Mouse (Mus musculus) CH12.LX (cell line): Measurements from ENCODE around the gene Slc52a3. TPM values are rescaled to one million over a fixed set of nuclear protein-coding genes. Genes with fewer than 3 reads are reported as not detected.

Experiments
- DNase-seq: peaks from one replicate; pipeline ENCODE4 v3.0.0-alpha.2; 2013; ENCODE audit errors: extremely low read depth
- H3K27ac ChIP-seq: 2 replicates; pipeline ENCODE4 v1.5.1; 2012; ENCODE audit warnings: low read depth, mild to moderate bottlenecking, control low read depth, moderate library complexity; ENCODE audit not compliant: insufficient read depth
- H3K27me3 ChIP-seq: replicated peaks from 2 replicates; pipeline ENCODE3; 2012; ENCODE audit warnings: inconsistent platforms
- H3K36me3 ChIP-seq, 2 experiments: replicated peaks in 1 of 2; 2 replicates each; pipeline versions ENCODE3 to v1.6.1; 2012; ENCODE audit warnings: inconsistent platforms in 1 of 2, low read length in 1 of 2, mild to moderate bottlenecking in 1 of 2, mixed read lengths in 1 of 2, moderate library complexity in 1 of 2; ENCODE audit not compliant: control insufficient read depth in 1 of 2, insufficient read depth in 1 of 2
- H3K4me1 ChIP-seq, 2 experiments: 2 replicates each; pipeline ENCODE4 v1.6.1; 2012; ENCODE audit warnings: inconsistent platforms in 1 of 2, moderate library complexity in 1 of 2; ENCODE audit not compliant: insufficient read depth in 2 of 2, control insufficient read depth in 1 of 2
- H3K4me2 ChIP-seq: 2 replicates; pipeline ENCODE4 v1.6.1; 2012; ENCODE audit warnings: low read depth, mild to moderate bottlenecking, control low read depth; ENCODE audit not compliant: poor library complexity, insufficient read depth, severe bottlenecking
- H3K4me3 ChIP-seq, 3 experiments: fragments of 150-350 bp in 1 of 3; sonication (generic) in 1 of 3; replicated peaks in 1 of 3; 2 replicates each; pipeline versions ENCODE3 to v1.5.1; 2011 to 2012; ENCODE audit warnings: low read depth in 2 of 3, low read length in 2 of 3, mild to moderate bottlenecking in 2 of 3, moderate library complexity in 2 of 3, control low read depth in 1 of 3, improper control_type of control experiment in 1 of 3, inconsistent platforms in 1 of 3, mixed read lengths in 1 of 3; ENCODE audit not compliant: poor library complexity in 1 of 3
- H3K79me2 ChIP-seq: replicated peaks from 2 replicates; pipeline ENCODE4 v1.6.1; 2012; ENCODE audit warnings: mild to moderate bottlenecking, moderate library complexity; ENCODE audit not compliant: control insufficient read depth, poor library complexity, insufficient read depth, severe bottlenecking; ENCODE audit errors: extremely low read depth
- H3K9ac ChIP-seq: 2 replicates; pipeline ENCODE4 v1.6.1; 2012; ENCODE audit warnings: low read depth, mild to moderate bottlenecking, control low read depth, moderate library complexity; ENCODE audit not compliant: insufficient read depth
- H3K9me3 ChIP-seq: replicated peaks from 2 replicates; pipeline ENCODE3; 2012; ENCODE audit warnings: low read length, inconsistent platforms, mixed read lengths
- BHLHE40 ChIP-seq: IDR thresholded peaks from 2 replicates; pipeline ENCODE4 v1.6.1; 2011; ENCODE audit warnings: mild to moderate bottlenecking, low read depth, low read length, improper control_type of control experiment
- CTCF ChIP-seq, 2 experiments: IDR thresholded peaks in 1 of 2; conservative IDR thresholded peaks in 1 of 2; 2 replicates each; pipeline ENCODE4 v1.5.1; 2011 to 2012; ENCODE audit warnings: low read depth in 2 of 2, low read length in 2 of 2, improper control_type of control experiment in 1 of 2, inconsistent platforms in 1 of 2, mild to moderate bottlenecking in 1 of 2, moderate library complexity in 1 of 2
- ELF1 ChIP-seq: IDR thresholded peaks from 2 replicates; pipeline ENCODE4 v1.6.1; 2014; ENCODE audit warnings: low read depth, mild to moderate bottlenecking, inconsistent platforms, low read length, improper control_type of control experiment
- EP300 ChIP-seq: IDR thresholded peaks from 2 replicates; pipeline ENCODE4 v1.6.1; 2011; ENCODE audit warnings: low read length, improper control_type of control experiment
- ETS1 ChIP-seq: conservative IDR thresholded peaks from 2 replicates; pipeline ENCODE4 v1.6.1; 2012; ENCODE audit warnings: low read depth, mild to moderate bottlenecking, inconsistent platforms, low read length, improper control_type of control experiment, moderate library complexity
- HCFC1 ChIP-seq: IDR thresholded peaks from 2 replicates; pipeline ENCODE4 v1.6.1; 2012; ENCODE audit warnings: low read depth, mild to moderate bottlenecking, inconsistent platforms, low read length, improper control_type of control experiment
- IRF4 ChIP-seq: IDR thresholded peaks from 2 replicates; pipeline ENCODE4 v1.6.1; 2014; ENCODE audit warnings: low read depth, mild to moderate bottlenecking, inconsistent platforms, low read length, improper control_type of control experiment
- JUND ChIP-seq: conservative IDR thresholded peaks from 2 replicates; pipeline ENCODE4 v1.6.1; 2011; ENCODE audit warnings: low read depth, low read length, improper control_type of control experiment
- MAX ChIP-seq: IDR thresholded peaks from 2 replicates; pipeline ENCODE4 v1.6.1; 2011; ENCODE audit warnings: low read length, improper control_type of control experiment
- MXI1 ChIP-seq: IDR thresholded peaks from 2 replicates; pipeline ENCODE4 v1.6.1; 2011; ENCODE audit warnings: mild to moderate bottlenecking, low read depth, low read length, improper control_type of control experiment
- MYC ChIP-seq: IDR thresholded peaks from 2 replicates; pipeline ENCODE4 v1.6.1; 2011; ENCODE audit warnings: low read depth, mild to moderate bottlenecking, improper control_type of control experiment, low read length
- PAX5 ChIP-seq: IDR thresholded peaks from 2 replicates; pipeline ENCODE4 v1.6.1; 2012; ENCODE audit warnings: low read length, inconsistent platforms, mixed read lengths
- POLR2AphosphoS2 ChIP-seq: IDR thresholded peaks from 2 replicates; pipeline ENCODE4 v1.6.1; 2011; ENCODE audit warnings: low read depth, low read length, improper control_type of control experiment
- RAD21 ChIP-seq: IDR thresholded peaks from 2 replicates; pipeline ENCODE4 v1.6.1; 2011; ENCODE audit warnings: low read depth, mild to moderate bottlenecking, low read length, improper control_type of control experiment, moderate library complexity
- RCOR1 ChIP-seq: conservative IDR thresholded peaks from 2 replicates; pipeline ENCODE4 v1.6.1; 2012; ENCODE audit warnings: low read depth, mild to moderate bottlenecking, inconsistent platforms, low read length, improper control_type of control experiment
- SIN3A ChIP-seq: IDR thresholded peaks from 2 replicates; pipeline ENCODE4 v1.6.1; 2012; ENCODE audit warnings: low read length, improper control_type of control experiment, inconsistent platforms
- SMC3 ChIP-seq: IDR thresholded peaks from 2 replicates; pipeline ENCODE4 v1.6.1; 2011; ENCODE audit warnings: low read depth, low read length, improper control_type of control experiment
- TBP ChIP-seq: conservative IDR thresholded peaks from 2 replicates; pipeline ENCODE4 v1.6.1; 2011; ENCODE audit warnings: low read depth, low read length, improper control_type of control experiment
- USF1 ChIP-seq: IDR thresholded peaks from 2 replicates; pipeline ENCODE4 v1.6.1; 2014; ENCODE audit warnings: low read depth, mild to moderate bottlenecking, inconsistent platforms, low read length, improper control_type of control experiment
- USF2 ChIP-seq: conservative IDR thresholded peaks from 2 replicates; pipeline ENCODE4 v1.6.1; 2011; ENCODE audit warnings: low read depth, low read length, improper control_type of control experiment
- ZC3H11A ChIP-seq: IDR thresholded peaks from 2 replicates; pipeline ENCODE4 v1.6.1; 2012; ENCODE audit warnings: low read depth, mild to moderate bottlenecking, inconsistent platforms, low read length, improper control_type of control experiment
- ZKSCAN1 ChIP-seq: IDR thresholded peaks from 2 replicates; pipeline ENCODE4 v1.6.1; 2012; ENCODE audit warnings: low read depth, inconsistent platforms, low read length, improper control_type of control experiment, borderline replicate concordance
- ZNF384 ChIP-seq: IDR thresholded peaks from 2 replicates; pipeline ENCODE4 v1.6.1; 2012; ENCODE audit warnings: low read depth, low read length, improper control_type of control experiment, inconsistent platforms
- dilution Hi-C: fragments of 300-500 bp; cut with MboI; formaldehyde crosslinking; loops from 2 replicates; pipeline ENCODE4 v1.14.3; 2020; ENCODE audit warnings: low sequenced_read_pairs; ENCODE audit not compliant: extremely low pct_unique_long_range_greater_than_20kb, extremely low pct_ligation_motif_present
- in situ Hi-C: fragments of 300-500 bp; cut with MboI; formaldehyde crosslinking; loops from 3 replicates; pipeline ENCODE4 v1.14.3; 2019; ENCODE audit warnings: low sequenced_read_pairs, low pct_ligation_motif_present, low pct_unique_long_range_greater_than_20kb, mixed read lengths
- polyA plus RNA-seq: library from polyadenylated mRNA; unstranded; fragments of >175 nt; gene quantifications from 2 replicates; pipeline ENCODE4 v1.2.1, GENCODE M21; 2012; ENCODE audit warnings: low read depth; ENCODE audit not compliant: insufficient read length
- total RNA-seq, 2 experiments: library from RNA; depleted of rRNA; stranded (reverse); fragments of 300-350 nt in 1 of 2; fragments of >200 nt in 1 of 2; gene quantifications; 2 replicates each; pipeline ENCODE4 v1.2.3; 2012 to 2014

Gene Slc52a3
- total and polyA plus RNA-seq, 3 experiments = 0.17 to 0.55 TPM; not detected in 1

DNA sequence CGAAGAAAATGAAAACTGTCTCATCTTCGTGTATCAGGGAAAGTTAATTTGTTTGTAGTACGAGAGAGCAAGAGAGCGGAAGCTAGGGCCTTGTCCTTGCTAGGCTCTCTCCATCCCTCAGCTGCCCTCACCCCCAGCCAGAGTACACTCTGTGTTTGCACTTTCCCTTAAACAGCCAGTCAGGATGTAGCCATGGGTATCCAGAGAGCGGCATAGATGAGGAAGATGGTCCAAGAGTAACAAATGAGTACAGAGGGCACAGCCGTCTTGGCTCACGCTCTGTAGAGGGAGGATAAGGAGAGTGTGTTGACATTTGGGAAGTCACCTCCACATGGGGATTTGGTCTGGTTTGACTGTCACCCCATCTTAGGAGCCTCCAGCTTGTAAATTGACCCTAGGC is 14.3 kb downstream of the Slc52a3 start:
- TF ChIP-seq ETS1 (no peak), SIN3A (no peak), MAX (no peak), JUND (no peak), ZKSCAN1 (no peak), ELF1 (no peak), TBP (no peak), HCFC1 (no peak), EP300 (no peak), MXI1 (no peak), ZC3H11A (no peak), POLR2AphosphoS2 (no peak), ZNF384 (no peak), PAX5 (no peak)
- no peaks in the 10 kb centered on the region for H3K36me3 ChIP-seq
- no peak overlapping the region for H3K27ac ChIP-seq
- no peak overlapping the region for H3K4me2 ChIP-seq
- H3K9me3 ChIP-seq = no peaks in the 10 kb centered on the region
- dilution Hi-C loops = no loop called here
- H3K9ac ChIP-seq = no peak overlapping the region
- peaks cover 75% of the 10 kb centered on the region for H3K27me3 ChIP-seq
- in situ Hi-C loops = no loop called here
- DNase-seq = no peak
- H3K79me2 ChIP-seq = no peaks in the 10 kb centered on the region
- H3K4me3 ChIP-seq = no peak overlapping the region
- peaks cover 4 to 7% of the 10 kb centered on the region in 2 experiments; a peak in 1 of 4 replicates for H3K4me1 ChIP-seq

DNA sequence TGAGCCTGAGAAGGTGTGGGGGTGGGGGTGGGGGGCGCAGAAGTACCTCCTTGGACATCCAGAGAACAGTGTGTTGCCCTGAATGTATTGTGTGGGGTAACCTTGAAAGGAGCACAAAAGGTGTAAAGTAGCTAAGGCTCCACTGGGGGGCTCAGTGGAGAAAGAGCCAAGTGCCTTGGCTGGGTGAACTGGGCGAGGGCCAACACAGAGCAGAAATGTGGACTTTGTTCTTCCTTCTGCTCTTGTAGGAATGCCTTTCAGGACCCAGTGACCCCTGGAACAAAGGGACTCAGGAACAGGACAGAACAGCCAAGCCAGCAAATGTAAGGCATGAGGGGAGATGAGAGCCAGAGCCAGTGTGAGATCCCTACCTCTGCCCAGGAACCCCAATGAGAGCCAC is 15.4 kb downstream of the Slc52a3 start:
- DNase-seq = no peak
- peaks cover 73% of the 10 kb centered on the region for H3K27me3 ChIP-seq
- no peak for TF ChIP-seq IRF4
- no peak for TF ChIP-seq MXI1
- TF ChIP-seq USF1 = no peak
- TF ChIP-seq RAD21 = peak; percentile 18
- TF ChIP-seq PAX5 = no peak
- TF ChIP-seq CTCF (conservative IDR thresholded peaks at IDR 0.05 in 1 of 2, IDR thresholded peaks at IDR 0.05 in 1 of 2; ENCODE audit: low read depth in 2 of 2, low read length in 2 of 2) = peak in 1 of 2 experiments; percentile 58; a peak in 2 of 4 replicates
- no peak for TF ChIP-seq MYC
- TF ChIP-seq ELF1 = no peak
- TF ChIP-seq SMC3 = peak; percentile 45
- no peak for TF ChIP-seq USF2
- TF ChIP-seq RCOR1 = no peak
- no peak for TF ChIP-seq BHLHE40
- in situ Hi-C loops (no loop called here), dilution Hi-C loops (no loop called here)
- H3K27ac ChIP-seq = no peak overlapping the region
- H3K36me3 ChIP-seq = no peaks in the 10 kb centered on the region
- no peak overlapping the region for H3K4me2 ChIP-seq
- H3K4me3 ChIP-seq = no peak overlapping the region
- H3K9ac ChIP-seq = no peak overlapping the region
- no peaks in the 10 kb centered on the region for H3K9me3 ChIP-seq
- no peaks in the 10 kb centered on the region for H3K79me2 ChIP-seq
- H3K4me1 ChIP-seq = peaks cover 4 to 7% of the 10 kb centered on the region in 2 experiments; a peak in 1 of 4 replicates
